Mouse (Mus musculus) embryonic facial prominence, embryonic 11.5 days (tissue): Measurements from ENCODE around the gene 6330409D20Rik. TPM values are rescaled to one million over a fixed set of nuclear protein-coding genes. Genes with fewer than 3 reads are reported as not detected.

Experiments
- ATAC-seq: fragments of 200-750 bp; cut with Nextera tagmentation; replicated peaks from 2 replicates; pipeline ENCODE4 v1.8.0; 2017; ENCODE audit warnings: low read depth; ENCODE audit not compliant: insufficient number of reproducible peaks, low FRiP score, low TSS enrichment
- DNase-seq: peaks from one replicate; pipeline ENCODE4 v3.0.0-alpha.2; 2015; ENCODE audit warnings: low spot score
- H3K27ac ChIP-seq: fragments of 300-500 bp; sonication (generic); replicated peaks from 2 replicates; pipeline ENCODE4 v1.5.1; 2014; ENCODE audit warnings: mild to moderate bottlenecking, low read depth, low read length, control low read depth
- H3K27me3 ChIP-seq: fragments of 300-500 bp; sonication (generic); 2 replicates; pipeline ENCODE4 v1.6.1; 2014; ENCODE audit warnings: mild to moderate bottlenecking, low read length, moderate library complexity, mixed read lengths; ENCODE audit not compliant: control insufficient read depth, insufficient read depth
- H3K36me3 ChIP-seq: fragments of 300-500 bp; sonication (generic); replicated peaks from 2 replicates; pipeline ENCODE4 v1.6.1; 2014; ENCODE audit warnings: low read depth, mild to moderate bottlenecking, low read length, moderate library complexity, mixed read lengths; ENCODE audit not compliant: control insufficient read depth, insufficient read depth
- H3K4me1 ChIP-seq: fragments of 300-500 bp; sonication (generic); 2 replicates; pipeline ENCODE4 v1.6.1; 2014; ENCODE audit warnings: low read length, mixed read lengths; ENCODE audit not compliant: control insufficient read depth, insufficient read depth
- H3K4me2 ChIP-seq: fragments of 300-500 bp; sonication (generic); 2 replicates; pipeline ENCODE4 v1.6.1; 2014; ENCODE audit warnings: low read depth, mild to moderate bottlenecking, control low read depth, low read length, moderate library complexity
- H3K4me3 ChIP-seq: fragments of 300-500 bp; sonication (generic); 2 replicates; pipeline ENCODE4 v1.5.1; 2014; ENCODE audit warnings: low read depth, low read length, control low read depth
- H3K9ac ChIP-seq: fragments of 300-500 bp; sonication (generic); replicated peaks from 2 replicates; pipeline ENCODE4 v1.6.1; 2014; ENCODE audit warnings: mild to moderate bottlenecking, control low read depth, low read length
- H3K9me3 ChIP-seq: fragments of 300-500 bp; sonication (generic); replicated peaks from 2 replicates; pipeline ENCODE4 v1.6.1; 2016; ENCODE audit warnings: mild to moderate bottlenecking, low read length, inconsistent platforms, mixed read lengths; ENCODE audit not compliant: control insufficient read depth
- WGBS: fragments of 180-500 bp; shearing (Covaris S2); extraction: QIAGEN DNeasy Blood & Tissue Kit; methylation state at CpG from one replicate; pipeline ENCODE4 v1.1.7; 2014; 5-methylcytosine and 5-hydroxymethylcytosine counted together
- polyA plus RNA-seq: library from polyadenylated mRNA; unstranded; fragments of >200 nt; fragmentation: Nextera tagmentation; extraction: Ambion mirVana; gene quantifications from 2 replicates; pipeline ENCODE4 v1.2.1, GENCODE M21; 2014

Gene 6330409D20Rik
- polyA plus RNA-seq, 1 experiment from 2014 or later: 0.31 TPM

DNA sequence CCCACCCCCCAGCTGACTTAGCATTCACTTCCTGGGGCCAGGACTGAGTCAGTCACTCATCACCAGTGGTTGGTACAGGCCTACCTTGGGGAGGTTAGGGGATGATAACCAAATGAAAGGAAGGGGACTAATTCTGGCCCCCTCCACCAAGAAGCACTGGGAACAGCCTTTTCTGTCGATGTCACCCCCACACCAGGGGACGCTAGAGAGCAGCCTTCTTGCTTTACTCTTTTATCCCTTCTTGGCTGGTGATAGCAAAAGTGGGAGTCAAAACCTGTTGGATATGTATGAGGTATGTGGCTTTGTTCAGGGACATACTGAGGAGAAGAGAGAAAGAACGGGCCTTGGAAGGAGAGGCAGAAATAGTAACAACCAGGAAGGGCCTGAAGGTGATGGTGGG is 22.5 kb upstream of the 6330409D20Rik start:
- no peak overlapping the region for H3K27ac ChIP-seq
- H3K9me3 ChIP-seq: no peaks in the 10 kb centered on the region
- DNase-seq (no peak), ATAC-seq (no peak)
- H3K9ac ChIP-seq: no peak overlapping the region
- H3K4me3 ChIP-seq: no peak overlapping the region
- WGBS: 77% methylated on average over 3 of the region's 3 CpGs
- H3K4me1 ChIP-seq: no peaks in the 10 kb centered on the region
- H3K36me3 ChIP-seq: peaks cover 3% of the 10 kb centered on the region
- no peak overlapping the region for H3K4me2 ChIP-seq
- H3K27me3 ChIP-seq: no peaks in the 10 kb centered on the region

DNA sequence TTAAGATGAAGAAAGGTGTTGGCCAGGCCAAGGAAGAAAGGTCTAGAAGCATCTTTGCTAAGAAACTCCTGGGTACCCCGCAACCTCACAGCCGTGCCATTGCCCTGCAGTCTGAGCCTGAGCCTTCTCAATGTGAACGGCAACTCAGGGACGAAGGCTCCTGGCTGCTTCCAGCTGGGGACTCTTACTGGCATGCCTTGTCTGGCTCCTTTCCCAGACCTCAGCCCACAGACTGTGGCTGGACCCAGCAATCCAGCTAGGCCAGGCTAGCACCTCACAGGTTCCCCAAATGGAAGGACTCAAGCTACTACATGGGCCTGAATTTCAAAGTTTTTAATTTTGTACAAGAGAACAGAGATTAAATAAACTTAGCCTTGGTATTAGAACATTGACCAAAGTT is 21.0 kb upstream of the 6330409D20Rik start:
- Histone ChIP-seq H3K27ac (no peak overlapping the region), H3K4me3 (no peak overlapping the region), H3K9ac (no peak overlapping the region), H3K4me1 (no peaks in the 10 kb centered on the region), H3K27me3 (no peaks in the 10 kb centered on the region), H3K36me3 (peaks cover 3% of the 10 kb centered on the region), H3K4me2 (no peak overlapping the region), H3K9me3 (no peaks in the 10 kb centered on the region)
- no peak for ATAC-seq
- WGBS: 95% methylated on average over 4 of the region's 4 CpGs
- no peak for DNase-seq

GRCm38 (mm10) chr2:32761361-32761760 is 20.5 kb upstream of the 6330409D20Rik start:
- H3K4me2 ChIP-seq: no peak overlapping the region
- ATAC-seq (no peak), DNase-seq (no peak)
- H3K4me1 ChIP-seq: no peaks in the 10 kb centered on the region
- H3K4me3 ChIP-seq: no peak overlapping the region
- 89% methylated on average over 14 of the region's 14 CpGs for WGBS
- no peaks in the 10 kb centered on the region for H3K27me3 ChIP-seq
- no peak overlapping the region for H3K27ac ChIP-seq
- no peak overlapping the region for H3K9ac ChIP-seq
- H3K9me3 ChIP-seq: no peaks in the 10 kb centered on the region
- peaks cover 3% of the 10 kb centered on the region for H3K36me3 ChIP-seq

- H3K4me3 ChIP-seq: no peak overlapping the region
- ATAC-seq: no peak
- no peak overlapping the region for H3K9ac ChIP-seq
- peaks cover 3% of the 10 kb centered on the region for H3K36me3 ChIP-seq
- DNase-seq: no peak
- no peaks in the 10 kb centered on the region for H3K27me3 ChIP-seq
- no peaks in the 10 kb centered on the region for H3K4me1 ChIP-seq
- no peak overlapping the region; the same call in 1 of the 2 replicates for H3K27ac ChIP-seq
- no peak overlapping the region for H3K4me2 ChIP-seq
- H3K9me3 ChIP-seq: no peaks in the 10 kb centered on the region
- 92% methylated on average over 2 of the region's 2 CpGs for WGBS
These were observed 18.2 kb upstream of the 6330409D20Rik start for GRCm38 (mm10) chr2:32759001-32759400.

DNA sequence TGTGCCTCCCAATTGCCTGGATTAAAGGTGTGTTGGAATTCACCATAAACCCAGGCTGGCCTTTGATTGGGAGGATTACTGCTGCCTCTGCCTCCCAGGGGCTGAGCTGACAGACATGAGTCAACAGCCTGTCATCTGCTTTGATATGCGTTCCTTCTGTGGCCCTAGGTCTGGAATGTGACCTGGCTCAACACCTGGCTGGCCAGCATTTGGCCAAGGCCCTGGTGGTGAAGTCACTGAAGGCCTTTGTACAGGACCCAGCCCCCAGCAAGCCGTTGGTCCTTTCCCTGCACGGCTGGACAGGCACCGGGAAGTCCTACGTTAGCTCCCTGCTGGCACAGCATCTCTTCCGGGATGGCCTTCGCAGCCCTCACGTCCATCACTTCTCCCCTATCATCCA is 17.7 kb upstream of the 6330409D20Rik start:
- no peaks in the 10 kb centered on the region for H3K9me3 ChIP-seq
- no peak for DNase-seq
- no peaks in the 10 kb centered on the region for H3K27me3 ChIP-seq
- H3K4me1 ChIP-seq: no peaks in the 10 kb centered on the region
- H3K36me3 ChIP-seq: peaks cover 3% of the 10 kb centered on the region
- no peak overlapping the region; the same call in 1 of the 2 replicates for H3K27ac ChIP-seq
- WGBS: 76% methylated on average over 8 of the region's 8 CpGs
- H3K4me2 ChIP-seq: no peak overlapping the region
- no peak for ATAC-seq
- no peak overlapping the region for H3K4me3 ChIP-seq
- H3K9ac ChIP-seq: no peak overlapping the region

GRCm38 (mm10) chr2:32757056-32757845 is 16.4 kb upstream of the 6330409D20Rik start, which contains the start of gene Tor2a:
Tor2a (plus strand) TSS chr2:32757234.
- no peaks in the 10 kb centered on the region for H3K9me3 ChIP-seq
- peak within 1 kb of the TSS; percentile 79 for H3K27ac ChIP-seq
- ATAC-seq (peak; percentile 72), DNase-seq (peak; percentile 99)
- H3K4me1 ChIP-seq: no peaks in the 10 kb centered on the region
- H3K4me2 ChIP-seq: peak within 1 kb of the TSS; percentile 56
- H3K27me3 ChIP-seq: no peaks in the 10 kb centered on the region
- peak within 1 kb of the TSS; percentile 62 for H3K4me3 ChIP-seq
- under 1% methylated on average over 66 of the region's 66 CpGs for WGBS
- H3K9ac ChIP-seq: peak within 1 kb of the TSS; percentile 82
- peaks cover 6% of the 10 kb centered on the region for H3K36me3 ChIP-seq

DNA sequence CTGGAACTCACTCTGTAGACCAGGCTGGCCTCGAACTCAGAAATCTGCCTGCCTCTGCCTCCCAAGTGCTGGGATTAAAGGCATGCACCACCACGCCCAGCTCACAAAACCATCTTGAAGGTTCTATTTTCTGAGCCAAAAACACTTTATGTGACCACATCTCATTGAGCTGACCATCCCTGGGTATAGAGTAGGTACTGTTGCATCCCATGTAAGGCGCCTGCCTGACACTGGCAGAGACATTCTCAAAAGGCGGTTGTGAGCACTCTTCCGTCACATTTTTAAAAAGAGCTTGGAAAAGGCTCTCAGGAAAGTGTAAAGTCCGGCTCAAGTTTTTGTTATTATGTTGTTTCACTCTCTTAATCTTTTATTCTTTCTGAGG is 15.8 kb upstream of the 6330409D20Rik start:
- peaks cover 6% of the 10 kb centered on the region for H3K36me3 ChIP-seq
- no peak overlapping the region for H3K27ac ChIP-seq
- H3K9me3 ChIP-seq: no peaks in the 10 kb centered on the region
- DNase-seq: no peak
- ATAC-seq: no peak
- H3K27me3 ChIP-seq: no peaks in the 10 kb centered on the region
- no peak overlapping the region; the same call in 1 of the 2 replicates for H3K4me3 ChIP-seq
- no peaks in the 10 kb centered on the region; the same call in 1 of the 2 replicates for H3K4me1 ChIP-seq
- WGBS: 23% methylated on average over 5 of the region's 6 CpGs
- no peak overlapping the region for H3K9ac ChIP-seq
- H3K4me2 ChIP-seq: no peak overlapping the region

- Histone ChIP-seq H3K9ac (no peak overlapping the region), H3K27ac (no peak overlapping the region), H3K36me3 (peaks cover 4% of the 10 kb centered on the region; the same call in 1 of the 2 replicates), H3K27me3 (no peaks in the 10 kb centered on the region), H3K4me1 (peaks cover 4% of the 10 kb centered on the region; the same call in 1 of the 2 replicates), H3K4me3 (no peak overlapping the region), H3K9me3 (no peaks in the 10 kb centered on the region), H3K4me2 (no peak overlapping the region)
- no peak for DNase-seq
- 69% methylated on average over 10 of the region's 10 CpGs for WGBS
- ATAC-seq: no peak
These were observed 11.4 kb upstream of the 6330409D20Rik start for GRCm38 (mm10) chr2:32752181-32752580.
